Mouse (Mus musculus): ENCODE results near the gene Ostf1. TPM values are rescaled to one million over a fixed set of nuclear protein-coding genes. Genes with fewer than 3 reads are reported as not detected.

Gene Ostf1
- polyA plus RNA-seq, 1 experiment from 2014 or later = 65.3 TPM

DNA sequence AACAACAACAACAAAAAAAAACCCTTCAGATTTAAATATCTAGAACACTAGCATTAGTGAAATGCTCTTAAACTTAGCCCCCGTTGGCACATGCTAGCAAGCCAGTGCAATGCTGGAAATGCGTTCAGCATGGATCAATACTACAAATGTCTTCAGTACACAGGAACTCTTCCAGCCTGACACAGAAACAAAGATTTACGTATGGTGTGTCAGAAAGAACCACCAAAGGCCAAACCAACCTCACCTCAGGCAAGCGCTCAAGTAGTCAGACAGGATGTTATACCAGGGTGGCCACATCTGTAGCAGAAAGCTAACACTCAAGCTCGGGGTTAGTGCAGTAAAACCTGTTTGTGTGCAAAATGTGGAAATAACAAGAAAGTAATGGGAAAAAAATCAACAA lies 12.6 kb downstream of the Ostf1 start:
- Histone ChIP-seq H3K27ac (no peak overlapping the region), H3K4me3 (no peak overlapping the region), H3K27me3 (no peaks in the 10 kb centered on the region), H3K9ac (no peak overlapping the region), H3K4me2 (replicated peaks) (no peak overlapping the region), H3K36me3 (no peaks in the 10 kb centered on the region), H3K4me1 (peaks cover 4% of the 10 kb centered on the region; the same call in 1 of the 2 replicates), H3K9me3 (no peaks in the 10 kb centered on the region)
- WGBS = 67% methylated on average over 5 of the region's 5 CpGs
- ATAC-seq (ENCODE audit: low FRiP score, low read depth) = no peak

DNA sequence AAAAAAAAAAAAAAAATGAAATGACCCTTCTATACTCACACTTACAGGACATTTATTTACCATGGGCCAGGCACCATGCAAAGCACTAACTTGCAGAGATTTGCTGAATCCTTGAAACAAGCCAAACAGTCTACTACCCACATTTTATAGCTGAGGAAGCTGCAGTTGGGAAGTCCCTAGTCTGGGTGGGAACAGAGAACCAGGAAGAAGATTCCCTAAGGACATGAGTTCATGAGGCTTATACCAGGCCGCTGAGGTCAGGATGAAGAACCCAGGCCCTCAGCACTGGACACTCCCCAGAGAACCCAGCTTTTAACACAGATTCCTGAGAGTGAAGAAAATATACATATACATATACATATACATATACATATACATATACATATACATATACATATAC lies 14.1 kb downstream of the Ostf1 start:
- no peaks in the 10 kb centered on the region for H3K9me3 ChIP-seq
- H3K4me3 ChIP-seq = no peak overlapping the region
- no peak for ATAC-seq (ENCODE audit: low FRiP score, low read depth)
- no peak overlapping the region for H3K27ac ChIP-seq
- H3K4me2 ChIP-seq (replicated peaks) = no peak overlapping the region
- no peaks in the 10 kb centered on the region for H3K36me3 ChIP-seq
- no peaks in the 10 kb centered on the region for H3K27me3 ChIP-seq
- peaks cover 12% of the 10 kb centered on the region; the same call in 1 of the 2 replicates for H3K4me1 ChIP-seq
- 94% methylated on average over 1 of the region's 1 CpGs for WGBS
- no peak overlapping the region for H3K9ac ChIP-seq

DNA sequence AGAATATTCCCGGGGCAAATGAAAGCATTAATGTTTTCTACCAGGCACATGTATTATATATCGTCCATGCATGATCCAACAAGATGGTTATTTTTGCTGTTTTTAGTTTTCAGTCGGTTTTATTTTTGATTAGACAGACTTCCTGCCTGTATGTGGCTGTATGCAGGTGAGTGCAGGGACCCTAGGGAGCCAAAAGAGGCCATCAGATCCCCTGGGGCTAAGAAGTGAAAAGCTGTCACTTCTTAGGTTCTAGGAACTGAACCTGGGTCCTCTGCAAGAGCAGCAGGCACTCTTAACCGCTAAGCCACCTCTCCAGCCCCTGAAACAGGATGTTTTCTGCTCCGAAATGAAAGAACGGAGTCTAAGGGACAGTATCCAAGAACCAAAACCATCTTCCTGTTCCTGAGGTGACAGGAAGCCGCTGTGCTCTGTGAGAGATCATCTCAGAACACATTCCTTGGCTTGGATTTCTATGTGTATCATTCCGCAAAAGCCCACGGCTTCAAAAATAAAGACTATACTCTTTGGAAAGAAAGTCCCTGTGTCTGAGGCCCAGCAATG lies 15.9 kb downstream of the Ostf1 start:
- no peak overlapping the region for H3K9ac ChIP-seq
- no peaks in the 10 kb centered on the region for H3K36me3 ChIP-seq
- no peak for ATAC-seq (ENCODE audit: low FRiP score, low read depth)
- H3K4me2 ChIP-seq (replicated peaks) = no peak overlapping the region
- peaks cover 12% of the 10 kb centered on the region; the same call in 1 of the 2 replicates for H3K4me1 ChIP-seq
- no peaks in the 10 kb centered on the region for H3K27me3 ChIP-seq
- H3K9me3 ChIP-seq = no peaks in the 10 kb centered on the region
- no peak overlapping the region; the same call in 1 of the 2 replicates for H3K27ac ChIP-seq
- WGBS = 75% methylated on average over 9 of the region's 9 CpGs
- no peak overlapping the region for H3K4me3 ChIP-seq

DNA sequence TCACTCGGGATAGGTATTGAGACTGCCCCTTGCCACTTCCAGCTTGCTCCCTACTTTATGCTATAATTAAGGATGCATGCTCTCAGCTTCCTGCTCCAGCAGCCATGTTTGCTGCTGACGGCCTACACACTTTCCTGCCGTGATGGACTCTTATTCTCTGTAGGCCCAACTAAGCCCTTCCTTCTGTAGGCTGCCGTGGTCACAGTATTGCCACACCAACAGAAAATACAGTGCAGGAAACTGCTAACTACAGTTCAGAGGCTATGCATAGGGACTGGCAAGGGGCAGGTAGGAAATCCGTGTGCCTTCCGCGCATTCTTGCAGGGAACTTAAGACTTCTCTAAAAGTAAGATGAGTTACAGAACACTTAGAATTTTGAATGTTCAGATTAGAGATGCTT lies 17.3 kb downstream of the Ostf1 start:
- ATAC-seq (ENCODE audit: low FRiP score, low read depth) = no peak
- 82% methylated on average over 7 of the region's 7 CpGs for WGBS

DNA sequence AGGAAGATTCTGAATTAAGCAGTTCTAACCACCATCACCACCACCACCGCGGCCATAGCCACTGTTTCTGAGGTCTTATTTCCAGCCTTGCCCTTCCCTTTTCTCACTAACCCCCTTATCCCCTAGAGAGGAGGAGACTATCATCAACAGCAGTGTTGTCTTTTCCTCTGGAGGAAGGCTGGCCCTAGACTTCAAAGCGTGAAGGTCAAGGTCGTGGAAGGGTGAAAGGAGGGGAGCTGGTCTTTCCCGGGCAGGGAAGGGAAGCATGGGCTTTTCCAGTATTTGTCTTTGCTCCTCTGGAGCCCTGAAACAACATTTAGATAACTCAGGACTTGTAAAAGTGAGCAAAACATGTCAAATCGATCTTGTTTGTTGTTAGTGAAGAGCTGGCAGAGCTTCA lies 22.6 kb downstream of the Ostf1 start:
- Histone ChIP-seq H3K4me2 (replicated peaks) (no peak overlapping the region), H3K9ac (no peak overlapping the region), H3K36me3 (no peaks in the 10 kb centered on the region), H3K27me3 (no peaks in the 10 kb centered on the region), H3K9me3 (no peaks in the 10 kb centered on the region), H3K4me3 (no peak overlapping the region), H3K27ac (no peak overlapping the region), H3K4me1 (peaks cover 21% of the 10 kb centered on the region)
- no peak for ATAC-seq (ENCODE audit: low FRiP score, low read depth)
- WGBS = 70% methylated on average over 6 of the region's 6 CpGs

More for the DNA sequence above, 17.3 kb downstream of the Ostf1 start:
- Histone ChIP-seq H3K4me2 (replicated peaks) (no peak overlapping the region), H3K36me3 (no peaks in the 10 kb centered on the region), H3K4me3 (no peak overlapping the region), H3K4me1 (peaks cover 12% of the 10 kb centered on the region; the same call in 1 of the 2 replicates), H3K9me3 (no peaks in the 10 kb centered on the region), H3K9ac (no peak overlapping the region), H3K27me3 (no peaks in the 10 kb centered on the region), H3K27ac (no peak overlapping the region)

DNA sequence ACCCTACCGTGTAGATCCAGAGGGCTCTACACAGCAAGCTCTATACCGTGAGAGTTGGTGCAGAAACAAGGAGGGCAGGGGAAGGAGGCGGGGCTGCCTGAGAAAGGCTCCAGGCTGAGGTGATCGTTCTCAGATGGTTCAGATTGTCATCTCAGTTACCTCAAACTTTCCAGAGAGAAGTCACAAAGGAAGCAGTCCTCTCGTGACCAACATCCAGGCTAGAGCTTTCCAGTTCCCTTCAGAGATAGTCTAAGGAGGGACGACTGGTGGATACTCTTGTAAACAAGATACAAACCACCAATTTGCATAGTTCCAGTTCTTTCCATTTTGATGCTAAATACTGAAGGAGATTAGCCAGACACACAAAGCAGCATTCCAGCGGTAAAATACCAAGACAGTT lies 23.7 kb downstream of the Ostf1 start:
- no peaks in the 10 kb centered on the region for H3K9me3 ChIP-seq
- H3K27me3 ChIP-seq = no peaks in the 10 kb centered on the region
- H3K4me3 ChIP-seq = no peak overlapping the region
- H3K27ac ChIP-seq = no peak overlapping the region
- 54% methylated on average over 7 of the region's 7 CpGs for WGBS
- peaks cover 20% of the 10 kb centered on the region for H3K4me1 ChIP-seq
- no peaks in the 10 kb centered on the region for H3K36me3 ChIP-seq
- H3K4me2 ChIP-seq (replicated peaks) = no peak overlapping the region
- no peak overlapping the region for H3K9ac ChIP-seq
- ATAC-seq (ENCODE audit: low FRiP score, low read depth) = no peak

GRCm38 (mm10) chr19:18603011-18603410 lies 28.6 kb downstream of the Ostf1 start:
- 73% methylated on average over 6 of the region's 6 CpGs for WGBS
- H3K27ac ChIP-seq = no peak overlapping the region
- H3K4me1 ChIP-seq = peaks cover 25% of the 10 kb centered on the region
- H3K9ac ChIP-seq = no peak overlapping the region
- no peak for ATAC-seq (ENCODE audit: low FRiP score, low read depth)
- no peak overlapping the region for H3K4me2 ChIP-seq (replicated peaks)
- H3K27me3 ChIP-seq = no peaks in the 10 kb centered on the region
- no peaks in the 10 kb centered on the region for H3K9me3 ChIP-seq
- peaks cover 9% of the 10 kb centered on the region for H3K36me3 ChIP-seq
- H3K4me3 ChIP-seq = no peak overlapping the region

- Histone ChIP-seq H3K27me3 (no peaks in the 10 kb centered on the region), H3K9ac (no peak overlapping the region), H3K4me1 (peaks cover 13% of the 10 kb centered on the region; the same call in 1 of the 2 replicates), H3K9me3 (no peaks in the 10 kb centered on the region), H3K4me3 (no peak overlapping the region), H3K4me2 (replicated peaks) (no peak overlapping the region), H3K27ac (no peak overlapping the region), H3K36me3 (peaks cover 9% of the 10 kb centered on the region)
- ATAC-seq (ENCODE audit: low FRiP score, low read depth) = no peak
- WGBS = 96% methylated on average over 9 of the region's 9 CpGs
Measured at GRCm38 (mm10) chr19:18600611-18601010, 31.0 kb downstream of the Ostf1 start.

DNA sequence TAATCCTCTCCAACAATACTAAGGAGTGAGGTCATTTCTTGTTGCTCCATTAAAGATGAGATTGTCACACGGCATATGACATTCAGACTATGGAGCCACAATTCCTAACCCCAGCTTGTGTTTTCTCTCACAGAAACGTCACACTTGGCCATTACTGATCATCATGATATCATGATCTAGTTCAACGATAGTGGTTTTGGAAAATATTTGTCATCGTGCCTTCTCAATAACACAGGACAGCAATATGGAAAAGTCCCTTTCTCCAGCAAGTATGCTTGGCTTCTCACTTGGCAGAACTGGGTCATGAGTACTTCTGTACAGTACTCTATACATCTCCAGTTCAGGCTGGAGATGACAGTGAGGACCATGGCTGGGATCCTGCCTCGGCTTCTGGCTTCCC lies 32.0 kb downstream of the Ostf1 start:
- ATAC-seq (ENCODE audit: low FRiP score, low read depth) = no peak
- Histone ChIP-seq H3K4me3 (no peak overlapping the region), H3K9me3 (no peaks in the 10 kb centered on the region), H3K36me3 (peaks cover 9% of the 10 kb centered on the region), H3K27ac (no peak overlapping the region), H3K9ac (no peak overlapping the region), H3K27me3 (no peaks in the 10 kb centered on the region), H3K4me2 (replicated peaks) (no peak overlapping the region), H3K4me1 (peaks cover 13% of the 10 kb centered on the region; the same call in 1 of the 2 replicates)
- 89% methylated on average over 5 of the region's 5 CpGs for WGBS

DNA sequence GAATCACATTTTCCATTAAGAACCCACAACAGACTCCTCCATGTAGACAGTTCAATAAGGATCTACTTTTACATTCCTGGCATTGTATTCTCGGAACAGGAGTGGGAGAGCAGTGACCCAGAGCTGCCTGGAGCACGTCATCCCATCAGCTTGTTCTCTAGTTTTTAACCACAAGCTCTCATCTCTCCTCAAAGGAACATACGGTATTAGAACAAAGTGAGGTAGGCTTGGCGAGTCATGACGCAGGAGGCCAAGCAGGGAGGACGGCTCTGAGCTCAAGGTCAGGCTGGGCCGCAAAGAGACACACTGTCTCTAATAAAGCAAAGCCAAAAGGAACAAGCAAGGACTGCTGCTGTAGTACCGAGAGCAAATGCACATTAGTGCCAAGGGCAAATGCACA lies 32.6 kb downstream of the Ostf1 start:
- 72% methylated on average over 8 of the region's 8 CpGs for WGBS
- no peaks in the 10 kb centered on the region for H3K27me3 ChIP-seq
- peaks cover 9% of the 10 kb centered on the region for H3K36me3 ChIP-seq
- no peak overlapping the region for H3K9ac ChIP-seq
- H3K27ac ChIP-seq = no peak overlapping the region
- no peak overlapping the region for H3K4me3 ChIP-seq
- no peak overlapping the region for H3K4me2 ChIP-seq (replicated peaks)
- peaks cover 13% of the 10 kb centered on the region; the same call in 1 of the 2 replicates for H3K4me1 ChIP-seq
- no peaks in the 10 kb centered on the region for H3K9me3 ChIP-seq
- ATAC-seq (ENCODE audit: low FRiP score, low read depth) = no peak

DNA sequence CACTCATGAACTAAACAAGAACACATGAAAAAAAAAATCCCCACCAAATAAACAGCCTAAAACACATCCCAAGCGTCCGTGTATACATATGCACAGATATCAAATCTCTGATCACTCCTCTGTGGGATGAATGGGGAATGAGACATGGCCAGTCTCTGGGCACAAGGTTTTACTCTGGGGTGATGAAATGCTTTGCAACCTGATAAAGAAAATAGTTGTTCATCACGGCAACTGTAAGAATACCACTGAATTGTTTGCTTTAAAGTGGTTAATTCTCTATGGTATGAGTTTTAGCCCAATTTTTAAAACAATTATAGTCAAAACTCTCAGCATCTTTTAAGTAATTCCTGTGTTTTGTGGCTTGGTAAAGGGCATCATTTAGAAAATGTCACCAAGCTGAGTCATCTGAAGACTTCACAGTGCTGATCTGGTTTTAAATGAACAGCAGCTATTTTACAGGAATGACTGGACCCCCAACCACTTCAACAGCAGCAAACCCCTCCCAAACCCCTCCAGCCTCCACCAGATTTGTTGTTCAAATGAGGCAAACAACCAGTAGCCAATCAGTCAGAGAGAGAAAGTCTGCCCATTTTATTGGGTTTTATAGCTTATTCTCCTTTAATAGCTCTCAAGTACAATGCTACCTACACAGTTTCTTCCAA lies 33.2 kb downstream of the Ostf1 start:
- no peaks in the 10 kb centered on the region for H3K27me3 ChIP-seq
- H3K36me3 ChIP-seq = peaks cover 9% of the 10 kb centered on the region
- no peak overlapping the region for H3K9ac ChIP-seq
- H3K27ac ChIP-seq = no peak overlapping the region
- H3K4me1 ChIP-seq = peaks cover 11% of the 10 kb centered on the region; the same call in 1 of the 2 replicates
- no peak for ATAC-seq (ENCODE audit: low FRiP score, low read depth)
- H3K9me3 ChIP-seq = no peaks in the 10 kb centered on the region
- no peak overlapping the region for H3K4me2 ChIP-seq (replicated peaks)
- WGBS = 91% methylated on average over 3 of the region's 3 CpGs
- H3K4me3 ChIP-seq = no peak overlapping the region

GRCm38 (mm10) chr19:18597772-18598171 lies 33.9 kb downstream of the Ostf1 start:
- Histone ChIP-seq H3K4me3 (no peak overlapping the region), H3K4me2 (replicated peaks) (no peak overlapping the region), H3K27ac (no peak overlapping the region), H3K9ac (no peak overlapping the region), H3K27me3 (no peaks in the 10 kb centered on the region), H3K36me3 (peaks cover 8% of the 10 kb centered on the region), H3K4me1 (0 out of 2 replicates have a peak, but pooled peaks cover 7% of the 10 kb centered on the region), H3K9me3 (no peaks in the 10 kb centered on the region)
- 85% methylated on average over 6 of the region's 6 CpGs for WGBS
- no peak for ATAC-seq (ENCODE audit: low FRiP score, low read depth)
